Mouse (Mus musculus): Measurements from ENCODE around the gene Cdc42se2. TPM values are rescaled to one million over a fixed set of nuclear protein-coding genes. Genes with fewer than 3 reads are reported as not detected.

The Cdc42se2 gene
- total and polyA plus RNA-seq, 2 experiments = 8.0 to 9.2 TPM

DNA sequence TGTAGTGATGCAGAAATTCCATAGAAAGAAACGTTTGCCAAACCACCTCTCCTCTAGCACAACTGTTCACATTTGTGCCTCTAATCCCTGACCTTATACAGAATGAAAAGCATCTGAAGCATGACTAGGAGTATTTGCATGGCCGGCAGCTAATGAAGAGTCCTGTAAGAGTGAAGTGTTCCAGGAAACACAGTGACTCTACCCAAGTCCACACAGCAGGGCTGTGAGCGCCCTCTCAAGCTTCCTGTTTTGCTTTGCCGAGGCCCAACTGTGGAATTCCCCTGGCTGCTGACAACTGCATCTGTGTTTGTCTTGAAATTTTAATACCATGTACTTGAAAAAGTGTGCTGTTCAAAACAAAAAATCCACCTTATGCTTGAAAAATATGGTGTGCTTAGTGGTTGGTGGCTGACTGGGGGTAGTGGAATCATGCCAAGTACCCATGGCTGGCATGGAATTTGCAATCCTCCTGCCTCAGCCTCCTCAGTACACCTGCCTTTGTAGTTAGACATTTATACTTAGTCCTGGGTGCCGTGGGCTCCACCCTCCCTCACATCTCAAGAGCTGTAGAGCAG lies 60.1 kb downstream of the Cdc42se2 start:
- Histone ChIP-seq H3K4me3 (ENCODE audit: insufficient read depth, low read depth, low read length) (no peak overlapping the region), H3K9ac (ENCODE audit: low read depth, low read length) (no peak overlapping the region), H3K36me3 (ENCODE audit: control insufficient read depth, insufficient read depth, low read length) (peaks cover 2% of the 10 kb centered on the region; the same call in 1 of the 2 replicates), H3K79me2 (ENCODE audit: control insufficient read depth, insufficient read depth, low read length) (no peaks in the 10 kb centered on the region), H3K27me3 (ENCODE audit: control insufficient read depth, insufficient read depth, low read length) (no peaks in the 10 kb centered on the region), H3K27ac (replicated peaks; ENCODE audit: insufficient read depth, low read depth, low read length) (no peak overlapping the region), H3K4me1 (ENCODE audit: control insufficient read depth, insufficient read depth, low read length) (peaks cover 7% of the 10 kb centered on the region)
- peak; percentile 21 for DNase-seq (ENCODE audit: extremely low read depth, low read depth, low spot score)
- TF ChIP-seq POLR2A (IDR thresholded peaks at IDR 0.05; ENCODE audit: extremely low read depth, insufficient read depth, low read length) (no peak), CTCF (IDR thresholded peaks at IDR 0.05; ENCODE audit: low read depth, low read length) (0 out of 2 replicates have a peak, but pooled peaks have one; percentile 16)
- 60% methylated on average over 5 of the region's 5 CpGs for WGBS

GRCm38 (mm10) chr11:54726571-54727062 lies 60.9 kb downstream of the Cdc42se2 start:
- WGBS = 80% methylated on average over 3 of the region's 3 CpGs
- no peak for DNase-seq (ENCODE audit: extremely low read depth, low read depth, low spot score)
- TF ChIP-seq POLR2A (IDR thresholded peaks at IDR 0.05; ENCODE audit: extremely low read depth, insufficient read depth, low read length) = no peak
- TF ChIP-seq CTCF (IDR thresholded peaks at IDR 0.05; ENCODE audit: low read depth, low read length) = no peak
- H3K4me3 ChIP-seq (ENCODE audit: insufficient read depth, low read depth, low read length) = no peak overlapping the region
- H3K4me1 ChIP-seq (ENCODE audit: control insufficient read depth, insufficient read depth, low read length) = peaks cover 6% of the 10 kb centered on the region
- no peak overlapping the region for H3K27ac ChIP-seq (replicated peaks; ENCODE audit: insufficient read depth, low read depth, low read length)
- peaks cover 4% of the 10 kb centered on the region; the same call in 1 of the 2 replicates for H3K36me3 ChIP-seq (ENCODE audit: control insufficient read depth, insufficient read depth, low read length)
- no peak overlapping the region for H3K9ac ChIP-seq (ENCODE audit: low read depth, low read length)
- H3K79me2 ChIP-seq (ENCODE audit: control insufficient read depth, insufficient read depth, low read length) = no peaks in the 10 kb centered on the region
- H3K27me3 ChIP-seq (ENCODE audit: control insufficient read depth, insufficient read depth, low read length) = no peaks in the 10 kb centered on the region

- peak; percentile 40 for DNase-seq (ENCODE audit: extremely low read depth, low read depth, low spot score)
- H3K9ac ChIP-seq (ENCODE audit: low read depth, low read length) = no peak overlapping the region
- H3K4me3 ChIP-seq (ENCODE audit: insufficient read depth, low read depth, low read length) = no peak overlapping the region
- no peaks in the 10 kb centered on the region for H3K79me2 ChIP-seq (ENCODE audit: control insufficient read depth, insufficient read depth, low read length)
- TF ChIP-seq CTCF (IDR thresholded peaks at IDR 0.05; ENCODE audit: low read depth, low read length) = no peak
- TF ChIP-seq POLR2A (IDR thresholded peaks at IDR 0.05; ENCODE audit: extremely low read depth, insufficient read depth, low read length) = no peak
- H3K27ac ChIP-seq (replicated peaks; ENCODE audit: insufficient read depth, low read depth, low read length) = no peak overlapping the region
- peaks cover 2% of the 10 kb centered on the region for H3K4me1 ChIP-seq (ENCODE audit: control insufficient read depth, insufficient read depth, low read length)
- no peaks in the 10 kb centered on the region for H3K27me3 ChIP-seq (ENCODE audit: control insufficient read depth, insufficient read depth, low read length)
- WGBS = 89% methylated on average over 4 of the region's 4 CpGs
- peaks cover 4% of the 10 kb centered on the region; the same call in 1 of the 2 replicates for H3K36me3 ChIP-seq (ENCODE audit: control insufficient read depth, insufficient read depth, low read length)
Observed at GRCm38 (mm10) chr11:54724353-54725034, 63.0 kb downstream of the Cdc42se2 start.

GRCm38 (mm10) chr11:54722057-54722456 lies 65.4 kb downstream of the Cdc42se2 start:
- H3K79me2 ChIP-seq (ENCODE audit: control insufficient read depth, insufficient read depth, low read length) = no peaks in the 10 kb centered on the region
- TF ChIP-seq CTCF (IDR thresholded peaks at IDR 0.05; ENCODE audit: low read depth, low read length) = no peak
- no peak for TF ChIP-seq POLR2A (IDR thresholded peaks at IDR 0.05; ENCODE audit: extremely low read depth, insufficient read depth, low read length)

DNA sequence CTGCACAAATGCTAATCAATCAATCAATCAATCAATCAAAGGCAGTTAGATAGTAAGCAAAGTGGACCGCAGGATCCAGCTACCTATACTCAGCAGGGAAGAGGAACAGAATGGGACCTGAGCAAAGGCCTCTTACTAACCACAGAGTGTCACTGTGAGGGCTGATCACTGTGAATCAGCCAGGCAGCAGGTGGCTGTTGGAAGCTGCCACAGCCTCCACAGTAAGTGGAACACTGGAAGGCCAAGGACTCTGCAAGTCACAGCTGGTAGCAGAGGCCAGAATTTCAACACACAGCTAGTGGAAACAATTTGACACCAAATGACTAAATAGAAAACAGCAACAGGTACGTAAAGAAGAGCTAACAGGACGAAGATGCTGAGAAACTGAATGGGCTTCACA lies 68.9 kb downstream of the Cdc42se2 start:
- Histone ChIP-seq H3K4me3 (ENCODE audit: insufficient read depth, low read depth, low read length) (no peak overlapping the region), H3K36me3 (ENCODE audit: control insufficient read depth, insufficient read depth, low read length) (peaks cover 8% of the 10 kb centered on the region), H3K4me1 (ENCODE audit: control insufficient read depth, insufficient read depth, low read length) (no peaks in the 10 kb centered on the region), H3K27ac (replicated peaks; ENCODE audit: insufficient read depth, low read depth, low read length) (no peak overlapping the region), H3K79me2 (ENCODE audit: control insufficient read depth, insufficient read depth, low read length) (no peaks in the 10 kb centered on the region), H3K27me3 (ENCODE audit: control insufficient read depth, insufficient read depth, low read length) (no peaks in the 10 kb centered on the region), H3K9ac (ENCODE audit: low read depth, low read length) (no peak overlapping the region)
- TF ChIP-seq POLR2A (IDR thresholded peaks at IDR 0.05; ENCODE audit: extremely low read depth, insufficient read depth, low read length) (no peak), CTCF (IDR thresholded peaks at IDR 0.05; ENCODE audit: low read depth, low read length) (no peak)
- no peak for DNase-seq (ENCODE audit: extremely low read depth, low read depth, low spot score)
- 86% methylated on average over 3 of the region's 3 CpGs for WGBS

More at GRCm38 (mm10) chr11:54722057-54722456, 65.4 kb downstream of the Cdc42se2 start:
- H3K4me3 ChIP-seq (ENCODE audit: insufficient read depth, low read depth, low read length) = no peak overlapping the region
- no peak for DNase-seq (ENCODE audit: extremely low read depth, low read depth, low spot score)
- peaks cover 8% of the 10 kb centered on the region for H3K36me3 ChIP-seq (ENCODE audit: control insufficient read depth, insufficient read depth, low read length)
- no peak overlapping the region for H3K27ac ChIP-seq (replicated peaks; ENCODE audit: insufficient read depth, low read depth, low read length)
- no peaks in the 10 kb centered on the region; the same call in 1 of the 2 replicates for H3K4me1 ChIP-seq (ENCODE audit: control insufficient read depth, insufficient read depth, low read length)
- H3K27me3 ChIP-seq (ENCODE audit: control insufficient read depth, insufficient read depth, low read length) = no peaks in the 10 kb centered on the region
- WGBS = 93% methylated on average over 6 of the region's 6 CpGs
- H3K9ac ChIP-seq (ENCODE audit: low read depth, low read length) = no peak overlapping the region
